Mouse (Mus musculus): Measurements from ENCODE around the gene Pik3c2b.

DNA sequence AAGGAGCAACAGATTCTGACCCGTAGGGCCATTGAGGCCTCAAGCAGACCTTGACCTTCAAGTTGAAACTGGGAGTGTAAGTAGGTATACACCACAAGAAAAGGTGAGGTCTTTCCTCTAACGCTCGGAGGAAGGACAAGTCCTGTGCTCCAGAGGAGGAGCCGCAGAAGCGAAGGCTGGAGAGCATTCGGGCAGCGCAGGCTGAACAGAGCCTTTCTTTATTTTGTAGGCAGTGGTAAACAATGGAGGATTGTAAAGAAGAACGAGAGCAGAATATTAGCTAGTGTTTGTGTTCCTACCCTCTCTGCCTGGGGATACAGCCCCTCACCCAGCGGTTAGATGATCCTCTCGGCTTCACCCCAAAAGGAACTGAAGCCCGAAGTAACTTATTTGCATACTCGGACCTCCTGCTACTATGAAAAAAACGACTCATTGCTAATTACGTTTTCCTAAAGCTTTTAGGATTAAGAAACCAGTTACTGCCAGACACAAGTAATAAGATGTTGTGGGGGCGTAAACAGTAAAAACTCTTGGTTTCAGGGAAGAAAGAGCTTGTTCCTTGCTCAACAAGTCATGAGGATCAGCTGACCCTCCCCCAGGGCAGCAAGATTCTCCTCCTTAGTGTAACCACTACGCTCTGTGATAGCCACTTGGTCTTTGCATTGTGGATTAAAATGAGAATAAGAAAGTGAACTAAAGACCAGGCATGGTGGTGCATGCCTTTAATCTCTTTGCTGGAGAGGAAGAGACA lies 84.2 kb downstream of the Pik3c2b start:
- TF ChIP-seq CTCF (IDR thresholded peaks at IDR 0.05; ENCODE audit: low read depth) (no peak), EP300 (IDR thresholded peaks at IDR 0.05; ENCODE audit: low read depth) (no peak)

All from liver, postnatal 0 days (tissue).